ENCODE assay signal across 29 mouse cellular contexts in genomic region chr4:83719816-83720215, GRCm38 (mm10).
DNase-seq lines count a peak whose midpoint lies in the region; ATAC-seq and TF ChIP-seq lines count a peak whose summit lies in the region.
"Had no signal": no experiment of that assay in that cellular context is flagged by ENCODE, and none has a peak within 500 bp of the region (broad histone marks: within the 10 kb centered on the region; RNA-seq: fewer than 3 reads in every experiment).

No protein-coding gene starts in this region.

- no peak for TF ChIP-seq POLR2A in brain, embryonic 14.5 days (IDR thresholded peaks at IDR 0.05; ENCODE audit: borderline replicate concordance, extremely low read depth, insufficient read depth, insufficient read length, poor library complexity, severe bottlenecking)

- H3K4me3 ChIP-seq in forebrain, embryonic 11.5 days (ENCODE audit: low read depth, low read length): no peak overlapping the region
- H3K4me3 ChIP-seq in forebrain, embryonic 10.5 days: no peak overlapping the region
- no peak overlapping the region for H3K4me3 ChIP-seq in forebrain, embryonic 13.5 days
- no peak overlapping the region for H3K4me3 ChIP-seq in forebrain, postnatal 0 days (ENCODE audit: low read depth, low read length)
- H3K4me3 ChIP-seq in heart, embryonic 12.5 days: no peak overlapping the region
- H3K4me3 ChIP-seq: embryonic facial prominence, embryonic 10.5 days; embryonic facial prominence, embryonic 13.5 days; erythroblast, embryonic 14.5 days; gastrocnemius, adult 2 months; heart, embryonic 15.5 days had no signal

- H3K36me3 ChIP-seq in forebrain, embryonic 11.5 days (ENCODE audit: control insufficient read depth, insufficient read depth, low read length): no peaks in the 10 kb centered on the region
- no peaks in the 10 kb centered on the region for H3K36me3 ChIP-seq in forebrain, embryonic 10.5 days (replicated peaks)
- no peaks in the 10 kb centered on the region for H3K36me3 ChIP-seq in forebrain, embryonic 13.5 days (ENCODE audit: poor library complexity, severe bottlenecking)
- H3K36me3 ChIP-seq in forebrain, postnatal 0 days (ENCODE audit: insufficient read depth): no peaks in the 10 kb centered on the region
- H3K36me3 ChIP-seq in heart, embryonic 12.5 days: no peaks in the 10 kb centered on the region
- H3K36me3 ChIP-seq: embryonic facial prominence, embryonic 10.5 days; embryonic facial prominence, embryonic 13.5 days; heart, embryonic 15.5 days had no signal

- H3K27ac ChIP-seq in forebrain, embryonic 11.5 days (ENCODE audit: low read depth, low read length): no peak overlapping the region
- no peak overlapping the region for H3K27ac ChIP-seq in forebrain, embryonic 10.5 days
- no peak overlapping the region for H3K27ac ChIP-seq in forebrain, embryonic 13.5 days
- no peak overlapping the region for H3K27ac ChIP-seq in forebrain, postnatal 0 days (ENCODE audit: low read depth, low read length)
- no peak overlapping the region for H3K27ac ChIP-seq in heart, embryonic 12.5 days (ENCODE audit: poor library complexity, severe bottlenecking)
- H3K27ac ChIP-seq: embryonic facial prominence, embryonic 10.5 days; embryonic facial prominence, embryonic 13.5 days; gastrocnemius, adult 2 months; heart, embryonic 15.5 days; hindbrain, embryonic 14.5 days; hindbrain, postnatal 0 days had no signal

- TF ChIP-seq CTCF in brain, embryonic 14.5 days (IDR thresholded peaks at IDR 0.05; ENCODE audit: borderline replicate concordance, extremely low read depth, insufficient read depth, insufficient read length): no peak
- TF ChIP-seq CTCF in forebrain, postnatal 0 days (IDR thresholded peaks at IDR 0.05; ENCODE audit: low read depth): no peak

- peak; percentile 74 for ATAC-seq in forebrain, embryonic 11.5 days (replicated peaks; ENCODE audit: low FRiP score)
- peak; percentile 75; the same call in 1 of the 2 replicates for ATAC-seq in forebrain, embryonic 13.5 days
- no peak; the same call in 1 of the 2 replicates for ATAC-seq in forebrain, postnatal 0 days
- no peak for ATAC-seq in heart, embryonic 12.5 days (ENCODE audit: insufficient number of reproducible peaks, low FRiP score)
- ATAC-seq in activated CD4-positive, CD25-positive, alpha-beta regulatory T cell, adult 4 months: no peak
- ATAC-seq: CD4-positive, CD25-positive, alpha-beta regulatory T cell, adult 4 months; hindbrain, postnatal 0 days; inflammation-experienced regulatory T-cells, adult 6 months; intestine, embryonic 16.5 days had no signal

- no peak overlapping the region for H3K9ac ChIP-seq in forebrain, embryonic 11.5 days (ENCODE audit: low read length)
- H3K9ac ChIP-seq in forebrain, embryonic 13.5 days: no peak overlapping the region
- H3K9ac ChIP-seq in forebrain, postnatal 0 days: no peak overlapping the region
- H3K9ac ChIP-seq in heart, embryonic 12.5 days: no peak overlapping the region
- H3K9ac ChIP-seq: embryonic facial prominence, embryonic 13.5 days; heart, embryonic 15.5 days; hindbrain, embryonic 14.5 days had no signal

- no peak overlapping the region for H3K4me2 ChIP-seq in forebrain, embryonic 11.5 days (ENCODE audit: low read depth, low read length, severe bottlenecking)
- H3K4me2 ChIP-seq in forebrain, embryonic 13.5 days: peak overlapping the region; percentile 38
- H3K4me2 ChIP-seq in forebrain, postnatal 0 days (ENCODE audit: low read depth): no peak overlapping the region
- no peak overlapping the region for H3K4me2 ChIP-seq in heart, embryonic 12.5 days
- H3K4me2 ChIP-seq: embryonic facial prominence, embryonic 13.5 days; heart, embryonic 11.5 days; heart, embryonic 15.5 days; hindbrain, embryonic 14.5 days had no signal

- H3K27me3 ChIP-seq in forebrain, embryonic 11.5 days (ENCODE audit: control insufficient read depth, insufficient read depth, low read length): no peaks in the 10 kb centered on the region; the same call in 1 of the 2 replicates
- H3K27me3 ChIP-seq in forebrain, embryonic 10.5 days (ENCODE audit: poor library complexity, severe bottlenecking): no peaks in the 10 kb centered on the region
- H3K27me3 ChIP-seq in forebrain, embryonic 13.5 days: no peaks in the 10 kb centered on the region
- no peaks in the 10 kb centered on the region for H3K27me3 ChIP-seq in forebrain, postnatal 0 days (ENCODE audit: insufficient read depth, low read length)
- H3K27me3 ChIP-seq in heart, embryonic 12.5 days (replicated peaks): no peaks in the 10 kb centered on the region
- H3K27me3 ChIP-seq: embryonic facial prominence, embryonic 13.5 days; heart, embryonic 15.5 days had no signal

- no peaks in the 10 kb centered on the region for H3K9me3 ChIP-seq in forebrain, embryonic 11.5 days (ENCODE audit: control insufficient read depth, low read length)
- H3K9me3 ChIP-seq in forebrain, embryonic 10.5 days: no peaks in the 10 kb centered on the region
- no peaks in the 10 kb centered on the region for H3K9me3 ChIP-seq in forebrain, embryonic 13.5 days (replicated peaks)
- no peaks in the 10 kb centered on the region for H3K9me3 ChIP-seq in forebrain, postnatal 0 days (ENCODE audit: low read length)
- H3K9me3 ChIP-seq in heart, embryonic 12.5 days (replicated peaks): no peaks in the 10 kb centered on the region
- H3K9me3 ChIP-seq: embryonic facial prominence, embryonic 10.5 days; embryonic facial prominence, embryonic 13.5 days; heart, embryonic 15.5 days had no signal

- DNase-seq in forebrain, embryonic 11.5 days (ENCODE audit: low spot score): peak; percentile 68
- no peak for DNase-seq in forebrain, embryonic 10.5 days (ENCODE audit: extremely low spot score, low spot score)
- peak; percentile 74 for DNase-seq in brain, embryonic 14.5 days (ENCODE audit: low read depth)
- peak; percentile 8 for DNase-seq in forebrain, postnatal 0 days
- no peak for DNase-seq in urinary bladder, postnatal 10 days (ENCODE audit: low spot score)
- DNase-seq: adrenal gland, adult 8-10 months; adrenal gland, postnatal 25 days; cerebellum, adult 2 months; cerebellum, adult 9-11 months; cerebellum, postnatal 25 days; gastrocnemius, adult 2 months; gastrocnemius, postnatal 14 days; heart, adult 11 months; heart, postnatal 10 days; heart, postnatal 4 days; kidney, adult 18-20 months had no signal

- 23% methylated on average over 11 of the region's 11 CpGs for WGBS in forebrain, embryonic 11.5 days
- WGBS in forebrain, embryonic 10.5 days: 44% methylated on average over 11 of the region's 11 CpGs
- 8% methylated on average over 11 of the region's 11 CpGs for WGBS in forebrain, embryonic 13.5 days
- WGBS in forebrain, postnatal 0 days: 9% methylated on average over 11 of the region's 11 CpGs
- WGBS in heart, embryonic 12.5 days: 76% methylated on average over 11 of the region's 11 CpGs

- no peaks in the 10 kb centered on the region; the same call in 1 of the 2 replicates for H3K4me1 ChIP-seq in forebrain, embryonic 11.5 days (replicated peaks; ENCODE audit: control insufficient read depth, insufficient read depth, low read length)
- peaks cover 8% of the 10 kb centered on the region for H3K4me1 ChIP-seq in forebrain, embryonic 10.5 days
- H3K4me1 ChIP-seq in forebrain, embryonic 13.5 days: peaks cover 5% of the 10 kb centered on the region
- H3K4me1 ChIP-seq in forebrain, postnatal 0 days (ENCODE audit: insufficient read depth): no peaks in the 10 kb centered on the region
- H3K4me1 ChIP-seq in heart, embryonic 12.5 days (replicated peaks): no peaks in the 10 kb centered on the region
- H3K4me1 ChIP-seq: embryonic facial prominence, embryonic 13.5 days; heart, embryonic 15.5 days had no signal

Comparison
In these comparisons a context has a peak if more than half of its experiments do, and no peak if none do; other contexts are left out.
1. ATAC-seq: peak in forebrain, embryonic 11.5 days (single experiment) and forebrain, embryonic 13.5 days (single experiment); none in forebrain, postnatal 0 days (single experiment), heart, embryonic 12.5 days (single experiment) and activated CD4-positive, CD25-positive, alpha-beta regulatory T cell, adult 4 months (single experiment).
2. DNase-seq: peak in forebrain, embryonic 11.5 days (single experiment), brain, embryonic 14.5 days (single experiment) and forebrain, postnatal 0 days (single experiment); none in forebrain, embryonic 10.5 days (single experiment) and urinary bladder, postnatal 10 days (single experiment).